In genomic region chr17:53512311-53512951, GRCm38 (mm10) we compare ENCODE assay signal across 10 mouse cellular contexts. TPM values are rescaled to one million over a fixed set of nuclear protein-coding genes. Genes with fewer than 3 reads are reported as not detected.
DNase-seq lines count a peak whose midpoint lies in the region; ATAC-seq and TF ChIP-seq lines count a peak whose summit lies in the region.
"Had no signal": no experiment of that assay in that cellular context is flagged by ENCODE, and none has a peak within 500 bp of the region (broad histone marks: within the 10 kb centered on the region; RNA-seq: fewer than 3 reads in every experiment).

No protein-coding gene starts in this region.

- WGBS in kidney, postnatal 0 days = 89% methylated on average over 2 of the region's 2 CpGs
- WGBS in midbrain, embryonic 16.5 days = 70% methylated on average over 2 of the region's 2 CpGs
- 92% methylated on average over 2 of the region's 2 CpGs for WGBS in thymus, adult 2 months

- no peak for TF ChIP-seq POLR2A in cortical plate, adult 2 months (IDR thresholded peaks at IDR 0.05; ENCODE audit: extremely low read depth, insufficient read depth, low read length)
- TF ChIP-seq POLR2A in thymus, adult 2 months (IDR thresholded peaks at IDR 0.05; ENCODE audit: control insufficient read depth, extremely low read depth, insufficient read depth, low read length, poor library complexity) = no peak

- TF ChIP-seq CTCF in cortical plate, adult 2 months (IDR thresholded peaks at IDR 0.05; ENCODE audit: extremely low read depth, insufficient read depth, low read length) = peak; percentile 42
- peak; percentile 67 for TF ChIP-seq CTCF in kidney, postnatal 0 days (IDR thresholded peaks at IDR 0.05; ENCODE audit: low read depth)
- no peak for TF ChIP-seq CTCF in thymus, adult 2 months (IDR thresholded peaks at IDR 0.05; ENCODE audit: borderline replicate concordance, control insufficient read depth, extremely low read depth, insufficient read depth, low read length, poor library complexity)

- H3K27me3 ChIP-seq in kidney, postnatal 0 days (ENCODE audit: insufficient read depth, low read length) = no peaks in the 10 kb centered on the region
- no peaks in the 10 kb centered on the region for H3K27me3 ChIP-seq in midbrain, embryonic 16.5 days (ENCODE audit: control insufficient read depth, insufficient read depth, low read depth, low read length)
- H3K27me3 ChIP-seq in thymus, adult 2 months (ENCODE audit: control insufficient read depth, insufficient read depth, low read length) = no peaks in the 10 kb centered on the region
- H3K27me3 ChIP-seq: embryonic facial prominence, embryonic 12.5 days had no signal

- H3K27ac ChIP-seq in cortical plate, adult 2 months (ENCODE audit: insufficient read depth, low read length) = no peak overlapping the region
- no peak overlapping the region for H3K27ac ChIP-seq in kidney, postnatal 0 days
- no peak overlapping the region for H3K27ac ChIP-seq in midbrain, embryonic 16.5 days (ENCODE audit: low read length)
- no peak overlapping the region for H3K27ac ChIP-seq in thymus, adult 2 months (ENCODE audit: control insufficient read depth, insufficient read depth, low read length)
- H3K27ac ChIP-seq: embryonic facial prominence, embryonic 12.5 days had no signal

- H3K9me3 ChIP-seq in kidney, postnatal 0 days (replicated peaks; ENCODE audit: low read length) = no peaks in the 10 kb centered on the region
- no peaks in the 10 kb centered on the region for H3K9me3 ChIP-seq in midbrain, embryonic 16.5 days (replicated peaks; ENCODE audit: control insufficient read depth, low read length, poor library complexity, severe bottlenecking)
- H3K9me3 ChIP-seq: embryonic facial prominence, embryonic 12.5 days had no signal

- H3K4me2 ChIP-seq in kidney, postnatal 0 days (ENCODE audit: low read length) = no peak overlapping the region
- no peak overlapping the region for H3K4me2 ChIP-seq in midbrain, embryonic 16.5 days (ENCODE audit: low read length)
- H3K4me2 ChIP-seq: embryonic facial prominence, embryonic 12.5 days had no signal

- H3K4me3 ChIP-seq in cortical plate, adult 2 months (ENCODE audit: insufficient read depth, low read length) = no peak overlapping the region
- H3K4me3 ChIP-seq in kidney, postnatal 0 days (replicated peaks; ENCODE audit: low read depth, low read length) = no peak overlapping the region
- no peak overlapping the region for H3K4me3 ChIP-seq in midbrain, embryonic 16.5 days (ENCODE audit: low read depth, low read length)
- H3K4me3 ChIP-seq in thymus, adult 2 months (ENCODE audit: control insufficient read depth, insufficient read depth, low read length) = no peak overlapping the region
- H3K4me3 ChIP-seq: embryonic facial prominence, embryonic 12.5 days had no signal

- no peaks in the 10 kb centered on the region for H3K4me1 ChIP-seq in cortical plate, adult 2 months (ENCODE audit: control insufficient read depth, insufficient read depth, low read length)
- no peaks in the 10 kb centered on the region for H3K4me1 ChIP-seq in kidney, postnatal 0 days (replicated peaks; ENCODE audit: insufficient read depth, low read length)
- no peaks in the 10 kb centered on the region for H3K4me1 ChIP-seq in midbrain, embryonic 16.5 days (ENCODE audit: control insufficient read depth, insufficient read depth, low read length)
- no peaks in the 10 kb centered on the region for H3K4me1 ChIP-seq in thymus, adult 2 months (replicated peaks; ENCODE audit: control insufficient read depth, insufficient read depth, low read length)

- no peaks in the 10 kb centered on the region for H3K36me3 ChIP-seq in kidney, postnatal 0 days (ENCODE audit: insufficient read depth, low read length)
- no peaks in the 10 kb centered on the region; the same call in 1 of the 2 replicates for H3K36me3 ChIP-seq in midbrain, embryonic 16.5 days (ENCODE audit: control insufficient read depth, insufficient read depth, low read length)
- no peaks in the 10 kb centered on the region; the same call in 1 of the 2 replicates for H3K36me3 ChIP-seq in thymus, adult 2 months (ENCODE audit: control insufficient read depth, insufficient read depth, low read length)

- intact Hi-C loops in left cerebral cortex, postnatal 14 days (cut with DNase I) = loop anchor here (5.0 to 10.0 kb wide), 2 partner anchors 182 to 320 kb away; no protein-coding TSS in a partner anchor

- no peak overlapping the region for H3K9ac ChIP-seq in kidney, postnatal 0 days (ENCODE audit: low read depth, low read length)
- H3K9ac ChIP-seq in midbrain, embryonic 16.5 days (ENCODE audit: low read depth, low read length) = no peak overlapping the region
- H3K9ac ChIP-seq: embryonic facial prominence, embryonic 12.5 days had no signal

- no peak for ATAC-seq in kidney, postnatal 0 days (replicated peaks; ENCODE audit: low FRiP score, low read depth)
- ATAC-seq in midbrain, embryonic 16.5 days = 0 out of 2 replicates have a peak, but pooled peaks have one; percentile 48

- DNase-seq in left cerebral cortex, postnatal 14 days (ENCODE audit: low spot score in 2 of 2) = peak; percentile 25 to 33
- DNase-seq in left cerebral cortex, adult 9 months (ENCODE audit: low spot score in 2 of 2) = no peak
- DNase-seq in ZHBTc4 (ENCODE audit: low read depth, low spot score) = peak; percentile 53
- DNase-seq in kidney, postnatal 0 days (ENCODE audit: low spot score) = peak; percentile 67
- DNase-seq in thymus, adult 2 months = no peak

RNA-seq across cellular contexts. Expression of gene Pp2d1, which starts 26.8 kb away (rescaled TPM):
- not detected for total RNA-seq in left cerebral cortex, postnatal 14 days (2021)
- polyA plus RNA-seq in cortical plate, adult 2 months (2012; rRNA removed) = 0.04 TPM in 1 of 2 replicates, not detected in the other
- polyA plus RNA-seq in kidney, postnatal 0 days (2015; fragmentation: Nextera tagmentation; extraction: Ambion mirVana) = 0.13 and 0.22 TPM in 2 replicates
- 0.46 and 0.50 TPM in 2 replicates for polyA plus RNA-seq in midbrain, embryonic 16.5 days (2015; fragmentation: Nextera tagmentation; extraction: Ambion mirVana)
- not detected in 2 replicates for polyA plus RNA-seq in thymus, adult 2 months (2012; rRNA removed)
- total RNA-seq: left cerebral cortex, adult 18-20 months had no signal
- polyA plus RNA-seq: small intestine, adult 2 months had no signal

RNA-seq across cellular contexts. Expression of gene Rab5a, which starts 33.4 kb away (rescaled TPM):
- 100 to 1,000 TPM; 122 to 129 TPM for total RNA-seq in left cerebral cortex, postnatal 14 days (2021)
- 89.9 TPM in 2 replicates for polyA plus RNA-seq in cortical plate, adult 2 months (2012; rRNA removed)
- 85.1 and 88.0 TPM in 2 replicates for polyA plus RNA-seq in kidney, postnatal 0 days (2015; fragmentation: Nextera tagmentation; extraction: Ambion mirVana)
- 99.4 and 101 TPM in 2 replicates for polyA plus RNA-seq in midbrain, embryonic 16.5 days (2015; fragmentation: Nextera tagmentation; extraction: Ambion mirVana)
- 8.1 and 8.4 TPM in 2 replicates for polyA plus RNA-seq in thymus, adult 2 months (2012; rRNA removed)

RNA-seq across cellular contexts. Expression of gene Efhb, which starts 49.3 kb away (rescaled TPM):
- under 1 TPM; 0.13 to 0.20 TPM for total RNA-seq in left cerebral cortex, postnatal 14 days (2021)
- 0.25 TPM in 2 replicates for polyA plus RNA-seq in cortical plate, adult 2 months (2012; rRNA removed)
- 0.24 and 0.32 TPM in 2 replicates for polyA plus RNA-seq in kidney, postnatal 0 days (2015; fragmentation: Nextera tagmentation; extraction: Ambion mirVana)
- 1.1 and 1.5 TPM in 2 replicates for polyA plus RNA-seq in midbrain, embryonic 16.5 days (2015; fragmentation: Nextera tagmentation; extraction: Ambion mirVana)
- polyA plus RNA-seq in thymus, adult 2 months (2012; rRNA removed) = 0.06 and 0.19 TPM in 2 replicates
- total RNA-seq: left cerebral cortex, adult 18-20 months had no signal

RNA-seq across cellular contexts. Expression of gene Kat2b, which starts 54.2 kb away (rescaled TPM):
- total RNA-seq in left cerebral cortex, postnatal 14 days (2021) = 10 to 100 TPM; 10.9 to 12.5 TPM
- 11.0 and 12.2 TPM in 2 replicates for polyA plus RNA-seq in cortical plate, adult 2 months (2012; rRNA removed)
- 4.7 TPM in 2 replicates for polyA plus RNA-seq in kidney, postnatal 0 days (2015; fragmentation: Nextera tagmentation; extraction: Ambion mirVana)
- 7.2 and 8.7 TPM in 2 replicates for polyA plus RNA-seq in midbrain, embryonic 16.5 days (2015; fragmentation: Nextera tagmentation; extraction: Ambion mirVana)
- polyA plus RNA-seq in thymus, adult 2 months (2012; rRNA removed) = 13.1 and 17.9 TPM in 2 replicates

Comparison
In these comparisons a context has a peak if more than half of its experiments do, and no peak if none do; other contexts are left out.
1. DNase-seq: peak in left cerebral cortex, postnatal 14 days (2 of 2), ZHBTc4 (single experiment) and kidney, postnatal 0 days (single experiment); none in left cerebral cortex, adult 9 months (0 of 2) and thymus, adult 2 months (single experiment).